Mouse (Mus musculus) gastrocnemius, postnatal 10 days (tissue): ENCODE data around the gene Vmn1r35. TPM values are rescaled to one million over a fixed set of nuclear protein-coding genes. Genes with fewer than 3 reads are reported as not detected.
"Not testable (repeated sequence)": the region's sequence is repeated elsewhere in the genome, so short reads cannot be mapped to it uniquely, and the experiment has no call there.

ENCODE experiments used
- DNase-seq: peaks from one replicate; pipeline ENCODE4 v3.0.0; 2021; ENCODE audit warnings: mixed read lengths
- long read RNA-seq, 2 experiments: library from polyadenylated mRNA; stranded (forward); transcript quantifications; one replicate each; pipeline ENCODE4 v2.0.0; 2021
- total RNA-seq, 2 experiments: library from RNA; stranded (reverse); gene quantifications; 2 replicates each; pipeline ENCODE4 v1.2.3; 2021

The Vmn1r35 gene
- not detected for total RNA-seq
- long read RNA-seq, experiment 1, result 0 reads
- long read RNA-seq, experiment 2, result 0 reads

DNA sequence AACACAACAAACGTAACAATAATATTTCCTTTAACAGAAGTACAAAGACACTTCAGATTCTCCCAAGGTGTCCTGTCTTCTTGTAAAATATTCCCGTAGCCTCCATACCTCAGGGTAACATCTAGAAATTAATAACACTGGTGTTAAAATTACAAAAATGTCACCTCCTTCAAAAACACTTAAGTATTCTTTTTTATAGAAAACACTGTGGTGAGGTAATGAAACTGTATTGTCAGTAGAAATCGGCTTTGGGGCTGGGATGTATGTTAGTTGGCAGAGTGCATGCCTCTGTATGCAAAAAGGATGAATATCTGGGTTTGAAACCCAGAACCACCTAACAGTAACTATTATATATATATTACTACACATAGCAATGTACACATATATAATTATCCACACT lies at the start of gene Vmn1r35:
Gene Vmn1r35 (minus strand): TSS at position 101 of the 400 bp plus-strand sequence.
- no peak for DNase-seq

DNA sequence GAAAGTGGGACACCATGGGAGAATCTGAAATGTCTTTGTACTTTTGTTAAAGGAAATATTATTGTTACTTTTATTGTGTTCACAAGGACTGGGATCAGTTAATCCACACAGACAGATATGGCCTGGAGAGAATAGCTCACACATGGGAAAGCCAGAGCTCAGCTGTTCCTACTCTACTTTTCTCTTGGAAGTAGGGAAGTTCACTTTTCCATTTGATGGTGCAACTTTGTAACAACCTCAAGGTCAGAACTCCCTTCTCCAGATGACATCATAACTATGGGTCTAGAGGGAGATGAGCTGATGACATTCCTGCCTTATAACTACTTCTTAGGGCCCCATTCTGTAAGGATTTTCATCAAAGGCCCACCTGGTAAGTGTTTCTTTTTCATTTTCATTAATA lies 43.4 kb upstream of the Vmn1r35 start, which contains the start of gene Vmn1r37:
Gene Vmn1r37 (plus strand): TSS at position 301 of the 400 bp plus-strand sequence.
- not testable (repeated sequence) for DNase-seq

DNA sequence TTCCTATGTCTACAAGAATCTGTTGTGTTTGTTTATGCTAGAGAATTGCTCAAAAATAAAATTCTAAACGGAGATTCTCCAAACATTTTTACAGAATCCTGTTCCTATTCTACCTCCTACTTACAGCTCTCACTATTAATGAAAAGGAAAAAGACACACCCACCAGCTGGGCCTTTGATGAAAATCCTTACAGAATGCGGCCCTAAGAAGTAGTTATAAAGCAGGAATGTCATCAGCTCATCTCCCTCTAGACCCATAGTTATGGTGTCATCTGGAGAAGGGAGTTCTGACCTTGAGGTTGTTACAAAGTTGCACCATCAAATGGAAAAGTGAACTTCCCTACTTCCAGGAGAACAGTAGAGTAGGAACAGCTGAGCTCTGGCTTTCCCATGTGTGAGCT lies 33.4 kb upstream of the Vmn1r35 start, which contains the start of gene Vmn1r36:
Gene Vmn1r36 (minus strand): TSS at position 101 of the 400 bp plus-strand sequence.
- not testable (repeated sequence) for DNase-seq

DNA sequence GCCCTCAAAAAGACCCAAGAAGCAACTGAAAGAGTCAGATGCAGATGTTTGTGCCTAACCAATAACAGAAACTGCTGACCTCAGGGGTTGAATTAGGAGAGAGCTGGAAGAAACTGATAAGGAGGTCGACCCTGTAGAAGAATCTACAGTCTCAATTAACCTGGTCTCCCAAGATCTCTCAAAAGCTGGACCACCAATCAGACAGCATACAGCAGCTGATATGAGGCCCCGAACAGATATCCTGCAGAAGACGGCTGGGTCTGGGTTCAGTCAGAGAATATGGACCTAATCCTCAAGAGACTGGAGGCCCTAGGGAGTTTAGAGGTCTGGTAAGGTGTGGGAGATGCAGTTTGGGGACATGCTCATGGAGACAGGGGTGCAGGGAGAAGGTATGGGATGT lies 28.1 kb upstream of the Vmn1r35 start:
- DNase-seq, result no peak

DNA sequence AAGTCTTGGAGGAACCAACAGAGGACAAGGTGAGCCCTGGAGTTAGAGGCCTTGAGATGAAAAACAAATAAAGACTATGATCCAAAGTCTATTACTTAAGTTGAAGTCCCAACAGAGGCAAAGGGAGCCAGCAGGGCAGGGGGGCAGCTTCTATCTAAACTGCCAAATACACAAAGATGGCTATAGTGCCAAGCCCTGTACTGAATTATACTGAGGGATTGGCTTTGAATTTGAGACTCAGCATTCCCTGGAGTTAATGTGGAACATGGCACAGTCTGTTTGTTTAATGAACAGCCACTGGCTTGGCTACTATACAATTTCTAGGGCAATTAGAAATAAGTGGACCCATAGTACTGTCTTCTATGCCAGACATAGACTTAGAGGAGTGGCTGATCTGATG lies 23.2 kb upstream of the Vmn1r35 start:
- DNase-seq, result no peak

DNA sequence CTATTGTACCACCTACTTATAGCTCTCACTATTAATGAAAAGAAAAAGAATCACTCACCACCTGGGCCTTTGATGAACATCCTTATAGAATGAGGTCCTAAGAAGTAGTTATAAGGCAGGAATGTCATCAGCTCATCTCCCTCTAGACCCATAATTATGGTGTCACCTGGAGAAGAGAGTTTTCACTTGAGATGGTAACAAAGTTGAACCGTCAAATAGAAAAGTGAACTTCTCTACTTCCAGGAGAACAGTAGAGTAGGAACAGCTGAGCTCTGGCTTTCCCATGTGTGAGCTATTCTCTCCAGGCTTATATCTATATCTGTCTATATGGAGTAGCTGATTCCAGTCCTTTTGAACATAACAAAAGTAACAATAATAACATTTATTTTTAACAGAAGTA lies 41.9 kb downstream of the Vmn1r35 start, which contains the start of gene Vmn1r34:
Gene Vmn1r34 (minus strand): TSS at position 101 of the 400 bp plus-strand sequence.
- no peak for DNase-seq

Other genes starting within 250 kb of the Vmn1r35 start
- 1 to 10 TPM; 9.2 to 9.8 TPM for gene Mad2l1, start 150.5 kb downstream of the Vmn1r35 start, total RNA-seq
- gene Vmn1r32, start 125.8 kb downstream of the Vmn1r35 start, total RNA-seq, result not detected
- not detected for gene Vmn1r33, start 67.6 kb downstream of the Vmn1r35 start, total RNA-seq
- gene Vmn1r34, start 42.0 kb downstream of the Vmn1r35 start, total RNA-seq, result not detected
- gene Vmn1r36, start 33.3 kb upstream of the Vmn1r35 start, total RNA-seq, result not detected
- not detected for gene Vmn1r37, start 43.5 kb upstream of the Vmn1r35 start, total RNA-seq
- gene Vmn1r38, start 96.7 kb upstream of the Vmn1r35 start, total RNA-seq, result not detected
- not detected for gene Vmn1r39, start 124.7 kb upstream of the Vmn1r35 start, total RNA-seq
- 10 to 100 TPM; 40.6 to 42.9 TPM for gene Gng12, start 210.5 kb upstream of the Vmn1r35 start, total RNA-seq